Mouse (Mus musculus) olfactory bulb, adult 2 months (tissue): ENCODE results near the gene Thada. TPM values are rescaled to one million over a fixed set of nuclear protein-coding genes. Genes with fewer than 3 reads are reported as not detected.

Experiments
- H3K27ac ChIP-seq: fragments of 200-500 bp; 2 replicates; pipeline ENCODE4 v1.5.1; 2012; ENCODE audit warnings: low read depth, low read length; ENCODE audit not compliant: insufficient read depth
- H3K4me1 ChIP-seq: fragments of 200-500 bp; 2 replicates; pipeline ENCODE4 v1.6.1; 2012; ENCODE audit warnings: low read length; ENCODE audit not compliant: control insufficient read depth, insufficient read depth
- H3K4me3 ChIP-seq: fragments of 200-500 bp; 2 replicates; pipeline ENCODE4 v1.5.1; 2012; ENCODE audit warnings: mild to moderate bottlenecking, low read depth, low read length, moderate library complexity; ENCODE audit not compliant: insufficient read depth
- CTCF ChIP-seq: fragments of 200-500 bp; IDR thresholded peaks from 2 replicates; pipeline ENCODE4 v1.5.1; 2012; ENCODE audit warnings: low read depth, mild to moderate bottlenecking, low read length, moderate library complexity; ENCODE audit not compliant: insufficient read depth
- POLR2A ChIP-seq: fragments of 200-500 bp; IDR thresholded peaks from 2 replicates; pipeline ENCODE4 v1.6.1; 2012; ENCODE audit warnings: mild to moderate bottlenecking, low read depth, low read length, moderate library complexity; ENCODE audit not compliant: insufficient read depth
- WGBS: fragments of 180-500 bp; shearing (Covaris S2); methylation state at CpG from one replicate; pipeline ENCODE4 v1.1.7; 2018; 5-methylcytosine and 5-hydroxymethylcytosine counted together
- polyA plus RNA-seq: library from polyadenylated mRNA; stranded (reverse); fragments of >200 nt; gene quantifications from 2 replicates; pipeline ENCODE4 v1.2.4, GENCODE M21; 2012; ENCODE audit warnings: low replicate concordance; ENCODE audit not compliant: missing spikeins, insufficient read depth, insufficient read length

The Thada gene
- polyA plus RNA-seq, 1 experiment, result not detected

- WGBS, result 86% methylated on average over 5 of the region's 5 CpGs
- Histone ChIP-seq H3K4me1 (peaks cover 10% of the 10 kb centered on the region), H3K4me3 (no peak overlapping the region)
These were observed 200.4 kb downstream of the Thada start for GRCm38 (mm10) chr17:84265480-84266130.

GRCm38 (mm10) chr17:84264305-84264704 is 201.7 kb downstream of the Thada start:
- 80% methylated on average over 6 of the region's 6 CpGs for WGBS
- TF ChIP-seq POLR2A (no peak), CTCF (no peak)
- Histone ChIP-seq H3K4me1 (peaks cover 12% of the 10 kb centered on the region), H3K4me3 (no peak overlapping the region), H3K27ac (no peak overlapping the region)

More at GRCm38 (mm10) chr17:84265480-84266130, 200.4 kb downstream of the Thada start:
- H3K27ac ChIP-seq, result no peak overlapping the region
- TF ChIP-seq CTCF, result no peak
- no peak for TF ChIP-seq POLR2A

DNA sequence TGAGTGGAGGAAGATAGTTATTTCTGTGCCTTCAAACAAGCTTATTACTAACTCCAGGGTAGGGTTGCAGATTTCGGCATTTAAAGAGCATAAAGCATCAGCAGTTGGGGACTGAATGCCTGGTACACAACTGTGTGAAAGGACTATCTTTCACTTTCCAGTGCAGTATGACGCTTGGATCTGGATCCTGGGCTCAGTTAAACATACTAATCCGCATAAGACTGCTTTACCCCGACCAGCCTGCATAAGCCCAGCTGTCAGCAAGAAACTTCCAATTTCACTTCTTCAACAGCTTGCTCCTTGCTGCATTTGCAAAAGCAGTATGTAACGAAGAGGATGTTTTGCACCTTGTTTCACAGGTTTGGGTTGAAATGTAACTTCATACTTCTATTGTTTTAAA is 202.4 kb downstream of the Thada start:
- Histone ChIP-seq H3K4me3 (no peak overlapping the region), H3K4me1 (peaks cover 13% of the 10 kb centered on the region), H3K27ac (no peak overlapping the region)
- 62% methylated on average over 5 of the region's 5 CpGs for WGBS
- TF ChIP-seq CTCF, result no peak
- TF ChIP-seq POLR2A, result no peak

DNA sequence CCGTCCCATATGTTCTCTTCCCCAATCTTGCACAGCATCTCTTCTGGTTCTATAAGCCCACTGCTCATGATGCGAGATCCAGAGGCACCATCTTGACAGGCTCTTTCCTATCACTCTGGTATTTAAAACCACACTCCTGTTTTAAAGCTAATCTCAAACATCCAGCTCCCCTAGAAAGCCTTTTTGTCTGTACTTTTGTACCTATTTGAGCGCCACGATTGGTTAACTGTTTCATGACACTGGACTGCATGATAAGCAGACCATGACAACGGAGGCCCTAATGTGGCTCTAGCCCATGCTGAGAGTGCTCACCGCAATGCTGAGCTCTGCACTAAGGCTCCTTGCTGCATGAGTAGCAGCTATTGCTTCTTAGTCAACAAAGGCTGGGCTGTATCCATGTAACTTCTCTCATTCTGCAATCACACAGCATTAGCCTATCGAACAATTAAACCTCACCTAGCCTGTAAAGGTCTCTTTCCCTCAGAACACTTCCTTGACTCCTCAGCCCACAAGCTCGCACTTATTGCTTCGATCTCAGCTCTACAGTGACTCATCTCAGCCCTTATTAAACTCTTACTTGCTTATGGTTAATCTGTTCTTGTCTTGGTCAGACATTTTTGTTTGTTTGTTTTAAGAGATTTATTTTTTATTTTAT is 203.6 kb downstream of the Thada start:
- WGBS, result 87% methylated on average over 9 of the region's 9 CpGs
- Histone ChIP-seq H3K4me3 (no peak overlapping the region), H3K4me1 (peaks cover 21% of the 10 kb centered on the region), H3K27ac (no peak overlapping the region)
- TF ChIP-seq POLR2A (no peak), CTCF (no peak)

DNA sequence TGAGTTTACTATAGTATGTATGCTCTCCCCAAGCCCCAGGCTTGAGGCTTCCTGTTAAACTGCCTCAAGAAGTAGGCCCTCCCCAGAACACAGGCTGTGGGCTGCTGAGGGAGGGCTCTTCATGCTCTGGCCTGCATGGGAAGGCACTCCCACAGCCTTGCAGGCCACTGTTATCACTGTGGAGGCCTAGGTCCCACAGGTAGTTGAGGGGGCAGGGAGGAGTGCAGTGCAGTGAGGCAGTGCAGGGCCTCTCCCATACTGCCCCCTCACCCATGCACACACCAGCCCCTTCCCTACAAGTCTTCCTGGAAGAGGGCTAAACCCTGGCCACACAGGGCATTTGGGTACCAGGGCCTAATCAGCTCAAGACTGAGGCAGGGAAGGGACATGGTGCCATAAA is 205.0 kb downstream of the Thada start:
- TF ChIP-seq CTCF, result no peak
- TF ChIP-seq POLR2A, result no peak
- no peak overlapping the region for H3K4me3 ChIP-seq
- H3K4me1 ChIP-seq, result peaks cover 21% of the 10 kb centered on the region
- H3K27ac ChIP-seq, result 0 out of 2 replicates have a peak overlapping the region, but pooled peaks have one; percentile 17

GRCm38 (mm10) chr17:84260226-84260625 is 205.8 kb downstream of the Thada start:
- TF ChIP-seq CTCF (no peak), POLR2A (no peak)
- Histone ChIP-seq H3K4me1 (peaks cover 21% of the 10 kb centered on the region), H3K4me3 (no peak overlapping the region), H3K27ac (no peak overlapping the region)

- Histone ChIP-seq H3K4me3 (no peak overlapping the region), H3K27ac (peak overlapping the region; percentile 44; the same call in 1 of the 2 replicates), H3K4me1 (peaks cover 17% of the 10 kb centered on the region)
- WGBS, result 54% methylated on average over 4 of the region's 4 CpGs
- TF ChIP-seq POLR2A (no peak), CTCF (no peak)
These were observed 207.3 kb downstream of the Thada start for GRCm38 (mm10) chr17:84258638-84259261.

DNA sequence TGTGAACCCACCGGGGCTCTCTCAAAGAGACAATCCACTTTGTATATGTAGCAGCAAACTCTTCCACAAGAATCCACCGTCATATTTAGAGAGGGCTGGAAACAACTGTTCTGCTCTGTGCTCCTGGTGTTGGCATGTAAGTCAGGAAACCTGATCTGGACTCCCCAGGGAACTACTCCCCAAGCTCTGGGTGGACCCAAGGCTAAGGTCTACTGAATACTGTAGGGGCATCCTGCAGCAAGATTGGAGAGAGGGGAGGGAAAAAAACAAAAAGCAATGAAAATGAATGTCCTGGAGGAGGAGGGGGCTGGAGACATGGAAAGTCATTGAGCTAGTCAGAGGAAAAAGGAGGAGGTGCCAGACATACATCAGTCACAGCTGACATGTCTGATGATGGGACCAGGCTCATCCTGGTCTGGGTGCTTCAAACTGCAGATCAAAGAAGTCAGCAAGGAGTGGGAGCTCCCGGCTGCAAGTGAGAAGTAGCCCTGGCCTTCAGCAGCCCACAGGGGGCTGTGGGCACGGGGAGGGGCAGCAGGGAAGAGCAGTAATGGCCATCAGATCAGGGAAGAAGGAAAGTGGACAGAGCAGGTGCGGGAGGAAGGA is 208.0 kb downstream of the Thada start:
- Histone ChIP-seq H3K27ac (peak overlapping the region; percentile 16; the same call in 1 of the 2 replicates), H3K4me3 (no peak overlapping the region), H3K4me1 (peaks cover 17% of the 10 kb centered on the region)
- TF ChIP-seq CTCF (no peak), POLR2A (no peak)
- 86% methylated on average over 5 of the region's 5 CpGs for WGBS

DNA sequence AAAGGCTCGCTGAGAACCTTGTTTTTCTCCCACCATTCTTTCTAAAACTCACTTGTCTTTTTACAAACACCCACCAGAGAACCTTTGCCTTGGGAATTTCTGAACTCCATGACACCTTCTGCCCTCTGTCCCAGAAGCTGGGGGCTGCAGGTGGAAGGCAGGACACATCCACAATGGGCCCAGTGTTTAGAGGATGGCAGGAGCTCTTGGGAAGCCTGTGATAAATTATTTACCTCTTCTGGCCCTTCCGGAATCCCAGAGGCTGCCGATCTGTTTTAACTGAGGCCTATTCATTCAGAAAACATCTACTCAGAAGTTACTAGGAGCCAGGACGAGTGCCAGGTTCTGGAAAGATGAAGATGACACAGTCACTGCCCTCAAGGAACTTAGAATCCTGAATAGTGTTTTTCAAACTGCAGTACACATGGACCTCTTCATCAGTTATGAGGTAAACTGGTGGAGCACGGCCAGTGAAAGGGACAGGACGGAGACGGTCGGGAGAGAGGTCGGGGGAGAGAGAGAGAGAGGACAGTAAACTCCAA is 209.7 kb downstream of the Thada start:
- H3K4me3 ChIP-seq, result no peak overlapping the region
- TF ChIP-seq CTCF, result no peak
- no peak for TF ChIP-seq POLR2A
- 75% methylated on average over 9 of the region's 9 CpGs for WGBS
- peaks cover 15% of the 10 kb centered on the region for H3K4me1 ChIP-seq
- no peak overlapping the region for H3K27ac ChIP-seq

- TF ChIP-seq POLR2A (no peak), CTCF (no peak)
- no peak overlapping the region for H3K27ac ChIP-seq
These were observed 210.2 kb downstream of the Thada start for GRCm38 (mm10) chr17:84255841-84256240.

More at GRCm38 (mm10) chr17:84255841-84256240, 210.2 kb downstream of the Thada start:
- H3K4me1 ChIP-seq, result peaks cover 11% of the 10 kb centered on the region
- no peak overlapping the region for H3K4me3 ChIP-seq
- WGBS, result 68% methylated on average over 2 of the region's 2 CpGs
